Mouse (Mus musculus) gastrocnemius, postnatal 4 days (tissue): ENCODE data around the gene Ptprb. TPM values are rescaled to one million over a fixed set of nuclear protein-coding genes. Genes with fewer than 3 reads are reported as not detected.
A peak's percentile ranks its signal among the peaks of the same experiment; 100 is the strongest.

Experiments used
- DNase-seq, 2 experiments: peaks; one replicate each; pipeline ENCODE4 v3.0.0; 2021 to 2022; ENCODE audit warnings: low spot score in 2 of 2, mixed read lengths in 2 of 2
- total RNA-seq, 2 experiments: library from RNA; stranded (reverse); gene quantifications; 2 replicates each; pipeline ENCODE4 v1.2.3; 2021

The Ptprb gene
- total RNA-seq, 2 experiments from 2014 or later: 30.6 to 33.2 TPM

DNA sequence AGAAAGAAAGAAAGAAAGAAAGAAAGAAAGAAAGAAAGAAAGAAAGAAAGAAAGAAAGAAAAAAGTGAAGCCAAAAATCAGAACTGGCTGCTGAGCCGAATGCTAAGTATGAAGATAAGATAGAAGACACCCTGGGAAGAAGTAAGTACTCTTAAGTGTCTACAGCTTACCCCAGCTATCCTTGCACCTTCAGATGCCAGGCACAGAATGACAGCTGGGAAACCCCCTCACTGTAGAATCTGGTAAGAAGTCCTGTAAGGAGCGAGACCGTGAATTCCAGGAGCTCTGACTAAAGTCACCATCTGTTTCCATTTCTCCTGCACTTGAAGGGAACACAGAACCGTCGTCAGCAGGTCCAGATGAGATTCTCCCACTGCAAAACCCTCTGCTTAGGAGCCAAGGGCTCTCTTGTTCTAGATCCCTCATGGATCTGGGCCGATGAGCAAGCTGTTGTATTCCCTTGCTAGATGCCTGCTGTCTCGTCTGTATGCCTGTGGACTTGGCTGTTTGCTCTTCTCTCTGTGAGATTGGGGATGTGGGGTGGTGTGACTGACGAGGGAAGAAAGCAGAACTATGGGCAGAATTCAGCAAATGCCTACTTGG lies 15.9 kb downstream of the Ptprb start:
- no peak for DNase-seq

DNA sequence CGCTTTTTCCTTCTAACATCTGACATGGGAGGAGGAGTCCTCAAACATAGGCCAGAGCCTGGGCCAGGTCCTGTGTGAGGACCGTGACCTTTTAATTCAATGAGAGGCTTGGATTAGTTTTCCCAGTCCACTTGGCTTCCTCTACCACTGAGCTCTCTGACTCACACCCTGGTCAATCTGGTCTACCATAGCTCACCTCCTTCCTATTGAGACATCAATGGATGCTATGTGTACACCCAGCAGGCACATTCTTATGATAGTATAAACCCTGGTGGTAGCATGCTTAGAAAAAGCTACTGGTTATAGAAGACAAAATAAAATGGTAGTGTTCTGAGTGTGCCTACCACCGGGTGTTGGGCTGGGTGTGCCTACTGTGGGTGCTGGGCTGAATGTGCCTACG lies 21.1 kb downstream of the Ptprb start:
- DNase-seq: no peak

DNA sequence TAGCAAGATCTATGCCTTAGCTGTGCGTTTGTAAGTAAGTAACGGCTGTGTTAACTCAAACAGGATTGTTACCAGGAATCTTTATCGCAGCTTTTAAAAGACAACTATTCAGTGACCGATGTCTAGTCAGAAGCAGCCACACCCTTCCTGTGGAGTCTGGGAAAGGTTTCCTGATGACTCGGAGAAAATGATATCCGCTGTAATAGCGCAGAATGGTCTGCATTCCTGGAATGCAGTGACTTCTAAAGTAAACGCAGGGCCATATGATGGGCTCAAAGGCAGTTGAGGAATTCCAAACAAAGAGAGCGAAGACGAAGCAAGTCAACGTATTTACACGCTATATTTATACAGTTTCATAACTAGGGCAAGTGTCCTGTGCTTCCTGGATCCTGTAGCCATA lies 22.5 kb downstream of the Ptprb start:
- no peak for DNase-seq

DNA sequence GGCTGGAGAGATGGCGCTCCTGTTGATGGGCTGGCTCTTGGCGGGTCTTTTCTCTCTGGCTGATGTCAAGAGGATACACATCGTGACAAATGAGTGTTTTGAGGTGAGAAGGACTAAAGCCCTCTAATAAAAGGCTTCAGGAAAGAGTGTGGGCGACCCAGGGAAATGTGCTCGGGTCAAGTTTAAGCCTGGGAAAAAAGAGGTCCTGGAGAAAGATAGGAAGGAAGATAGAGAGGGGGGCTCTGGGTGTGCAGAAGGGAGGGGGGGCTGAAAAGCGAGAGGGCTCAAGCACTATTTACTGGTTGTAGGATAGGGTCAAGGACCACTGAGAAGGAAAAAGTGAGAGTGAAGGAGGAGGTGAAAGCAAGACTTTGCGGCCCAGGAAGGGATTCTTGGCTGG lies 25.5 kb downstream of the Ptprb start:
- DNase-seq: no peak

DNA sequence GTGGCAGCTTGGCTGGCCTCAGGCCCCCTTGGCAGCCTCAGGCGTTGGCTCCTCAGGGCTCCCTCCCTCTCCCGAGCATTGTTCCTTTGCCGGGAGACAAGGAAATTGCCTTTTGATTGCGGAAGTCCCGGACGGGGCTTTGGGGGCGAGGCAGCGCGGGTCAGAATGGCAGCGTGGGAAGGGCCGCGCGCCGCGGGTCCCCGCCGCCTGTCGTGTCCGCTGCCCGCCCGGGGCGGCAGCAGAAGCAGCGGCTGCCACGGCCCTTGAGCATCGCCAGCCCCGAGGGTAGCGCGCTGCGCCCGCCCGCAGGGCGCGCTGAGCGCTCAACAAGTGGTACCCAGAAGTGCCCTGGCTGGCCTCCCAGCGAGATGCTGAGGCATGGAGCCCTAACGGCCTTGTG lies 25.9 kb downstream of the Ptprb start:
- DNase-seq: peak in 1 of 2 experiments; percentile 16

DNA sequence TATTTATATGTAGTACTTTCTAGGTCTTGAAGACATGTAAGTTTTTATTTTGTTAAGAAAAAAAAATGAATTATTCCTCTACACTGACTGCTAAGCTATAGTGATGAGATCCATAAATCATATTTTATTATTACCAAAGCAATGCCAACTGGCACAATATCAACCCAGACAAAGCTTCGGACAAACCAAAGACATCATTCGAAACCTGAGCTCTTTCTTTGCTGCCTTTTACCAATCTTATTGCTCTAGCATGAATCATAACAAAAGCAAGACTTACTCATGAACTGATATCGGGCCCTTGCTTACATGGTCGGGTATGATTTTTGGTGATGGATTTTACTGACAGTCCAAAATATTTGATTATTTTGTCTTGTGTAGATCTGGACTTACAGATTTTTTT lies 29.0 kb downstream of the Ptprb start:
- no peak for DNase-seq

DNA sequence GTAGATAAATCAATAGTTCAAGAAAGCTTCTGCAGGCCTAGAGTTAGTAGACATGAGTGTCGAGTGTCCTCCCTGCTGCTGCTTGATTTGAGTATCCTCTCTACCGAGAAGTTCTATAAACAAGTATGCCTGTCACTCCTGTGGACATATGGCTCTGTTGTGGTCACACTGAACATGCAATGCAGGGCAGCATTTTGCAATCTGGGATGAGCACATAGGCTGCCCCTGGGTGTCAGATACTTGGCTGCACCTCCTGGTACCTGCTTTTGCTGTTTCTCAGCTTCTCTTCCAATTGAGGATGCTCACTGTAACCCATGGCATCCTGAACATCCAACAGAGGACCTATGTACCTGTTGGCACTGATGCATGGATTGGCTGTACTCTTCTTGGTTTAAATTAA lies 34.1 kb downstream of the Ptprb start:
- DNase-seq: no peak

DNA sequence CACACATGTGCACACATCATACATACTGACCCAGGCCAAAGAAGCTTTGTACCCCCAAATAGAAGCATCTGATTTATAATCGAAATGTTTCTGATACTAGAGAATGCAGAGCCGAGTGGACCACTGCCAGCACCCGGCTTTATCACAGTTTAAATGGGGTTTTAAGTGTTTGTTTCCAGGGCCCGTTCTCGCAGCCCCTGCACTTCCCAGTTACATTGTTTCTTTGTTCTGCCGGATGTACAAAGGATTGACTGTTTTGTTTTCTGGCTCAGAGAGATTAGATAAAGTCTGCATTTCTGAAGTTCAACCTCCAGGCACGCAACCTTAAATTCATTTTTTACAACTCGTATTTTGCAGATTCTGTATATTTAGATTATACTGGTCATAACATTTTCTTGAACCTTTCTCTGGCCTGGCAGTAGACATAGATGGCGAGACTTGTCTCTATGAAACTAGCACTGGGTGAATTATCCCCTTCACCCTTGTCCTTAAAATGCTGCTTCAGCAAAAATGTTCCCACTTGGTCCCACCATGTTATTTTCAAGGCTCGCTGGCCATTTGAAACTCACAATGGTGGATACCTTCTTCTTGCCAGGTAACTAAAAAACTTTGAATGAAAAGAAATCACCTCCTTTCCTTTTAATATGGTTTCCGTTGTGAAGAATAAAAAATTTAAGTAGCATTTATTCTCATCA lies 35.3 kb downstream of the Ptprb start:
- DNase-seq: no peak

DNA sequence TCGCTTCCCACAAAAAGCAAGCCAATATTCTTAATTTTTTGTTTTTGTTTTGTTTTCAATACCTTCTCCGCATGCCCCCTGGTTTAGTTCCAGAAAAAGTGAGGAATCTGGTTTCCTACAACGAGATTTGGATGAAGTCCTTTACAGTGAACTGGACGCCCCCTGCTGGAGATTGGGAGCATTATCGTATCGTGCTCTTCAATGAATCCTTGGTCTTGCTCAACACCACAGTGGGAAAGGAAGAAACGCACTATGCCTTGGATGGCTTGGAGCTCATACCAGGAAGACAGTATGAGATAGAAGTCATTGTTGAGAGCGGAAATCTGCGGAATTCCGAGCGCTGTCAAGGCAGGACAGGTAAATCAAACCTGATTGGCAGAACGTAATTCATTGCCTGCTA lies 43.9 kb downstream of the Ptprb start:
- peak; percentile 47 to 77 for DNase-seq

DNA sequence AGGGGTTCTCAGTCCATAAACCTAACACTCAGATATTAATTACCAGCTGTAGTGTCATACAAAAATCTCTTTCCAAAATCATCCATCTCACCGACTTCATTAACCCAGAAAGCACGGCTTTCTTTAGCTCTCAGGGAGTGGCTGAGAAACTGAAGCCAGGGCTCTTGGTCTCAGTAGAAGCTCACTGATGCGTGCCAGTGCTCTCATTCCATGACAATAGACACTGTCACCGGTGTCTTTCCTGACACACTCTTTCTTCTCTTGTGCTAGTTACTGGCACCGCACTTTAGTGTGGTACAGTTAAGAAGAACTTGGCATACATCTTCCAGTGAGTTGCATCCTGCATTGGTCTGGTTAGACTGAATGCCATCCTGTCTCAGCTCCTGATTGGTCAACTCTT lies 53.8 kb downstream of the Ptprb start:
- no peak for DNase-seq

DNA sequence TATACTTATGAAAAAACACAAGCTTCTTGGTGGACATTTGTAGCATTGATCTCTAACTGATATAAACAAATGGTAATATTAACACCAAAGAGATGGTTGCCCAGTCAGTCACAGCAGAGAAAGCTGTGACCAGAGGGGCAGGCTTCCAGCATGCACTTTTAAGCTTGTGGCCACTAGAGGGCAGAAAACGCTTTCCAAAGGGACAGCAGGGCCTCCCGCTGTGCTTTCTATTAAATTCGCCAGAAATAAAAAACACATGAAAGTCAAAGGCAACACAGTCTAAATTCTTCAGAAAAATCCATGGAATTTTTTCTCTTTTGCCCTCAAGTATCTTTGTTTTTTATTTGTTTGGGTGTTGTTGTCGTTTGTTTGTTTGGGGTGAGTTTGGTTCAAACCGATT lies 55.1 kb downstream of the Ptprb start:
- DNase-seq: peak; percentile 44 to 76

DNA sequence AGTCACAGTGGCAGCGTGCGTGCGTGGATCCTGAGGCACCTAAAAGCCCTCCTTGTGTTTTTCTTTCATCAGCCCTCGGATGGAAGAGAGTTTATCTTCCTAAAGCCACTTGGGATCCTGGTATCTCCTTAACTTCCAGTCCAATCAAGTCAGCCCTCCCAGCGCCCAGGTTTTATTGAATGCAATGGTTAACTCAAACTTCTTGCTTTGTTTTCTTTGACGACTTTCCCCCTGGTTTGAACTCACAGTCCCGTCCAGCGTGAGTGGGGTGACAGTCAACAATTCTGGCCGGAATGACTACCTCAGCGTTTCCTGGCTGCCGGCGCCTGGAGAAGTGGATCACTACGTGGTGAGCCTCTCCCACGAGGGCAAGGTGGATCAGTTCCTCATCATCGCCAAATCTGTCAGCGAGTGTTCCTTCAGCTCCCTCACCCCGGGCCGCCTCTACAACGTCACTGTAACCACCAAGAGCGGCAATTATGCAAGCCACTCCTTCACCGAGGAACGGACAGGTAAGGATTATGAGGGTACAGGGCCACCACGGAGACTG lies 55.7 kb downstream of the Ptprb start:
- no peak for DNase-seq

DNA sequence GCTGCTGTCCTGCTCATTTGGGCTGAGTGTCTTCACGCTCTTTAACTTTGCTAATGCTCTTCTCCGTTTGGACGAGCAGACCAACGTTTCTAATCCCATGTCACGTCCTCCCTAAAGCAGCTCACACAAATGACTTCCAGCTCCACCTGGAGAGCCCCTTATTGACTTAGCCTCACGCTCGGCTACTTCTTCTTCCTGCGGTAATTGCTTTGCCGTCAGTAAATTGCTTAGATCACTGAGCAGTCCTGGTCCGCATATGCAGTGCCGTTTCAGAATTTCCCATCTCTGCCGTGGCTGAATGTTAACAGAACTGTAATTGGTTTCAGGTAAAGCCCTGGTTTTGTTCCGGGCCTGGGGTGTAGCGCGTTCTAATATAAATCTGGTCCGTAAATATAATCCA lies 58.3 kb downstream of the Ptprb start:
- no peak for DNase-seq

DNA sequence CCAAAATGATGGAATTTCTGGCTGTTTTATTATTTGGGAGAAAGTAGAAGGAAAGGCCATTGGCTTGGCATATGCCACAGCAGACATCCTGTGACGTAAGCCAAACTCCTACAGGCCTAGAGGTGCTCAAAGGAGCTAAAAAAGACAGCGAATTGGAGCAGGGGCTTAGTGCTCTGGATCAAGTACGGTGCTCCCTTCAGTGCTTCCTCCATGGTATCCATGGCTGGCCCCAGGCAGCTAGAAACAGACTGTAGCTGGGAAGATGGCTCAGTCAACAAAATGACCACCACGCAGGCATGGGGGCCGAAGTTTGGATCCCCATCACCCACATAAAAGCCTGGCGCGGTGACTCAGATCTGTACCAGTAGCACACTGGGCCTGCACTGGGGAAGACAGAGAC lies 58.8 kb downstream of the Ptprb start:
- no peak for DNase-seq

DNA sequence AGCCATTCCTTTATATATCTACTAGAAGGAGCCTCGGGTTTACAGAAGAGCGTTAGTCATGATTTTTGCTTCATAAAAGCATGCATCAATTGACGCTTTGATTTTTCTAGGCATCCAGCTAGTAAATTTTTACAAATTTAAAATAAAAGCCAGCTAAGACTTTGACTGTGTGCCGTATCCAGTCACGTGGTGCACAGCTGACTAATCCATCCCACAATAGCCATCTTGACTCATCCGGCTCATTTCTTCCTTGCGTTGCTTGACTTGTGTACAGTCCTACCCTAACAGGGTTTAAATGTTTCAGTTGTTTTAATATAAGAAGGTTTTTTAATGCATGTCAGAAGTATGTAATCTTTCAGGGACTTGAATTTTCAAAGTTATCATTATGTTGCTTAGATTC lies 60.0 kb downstream of the Ptprb start:
- no peak for DNase-seq

DNA sequence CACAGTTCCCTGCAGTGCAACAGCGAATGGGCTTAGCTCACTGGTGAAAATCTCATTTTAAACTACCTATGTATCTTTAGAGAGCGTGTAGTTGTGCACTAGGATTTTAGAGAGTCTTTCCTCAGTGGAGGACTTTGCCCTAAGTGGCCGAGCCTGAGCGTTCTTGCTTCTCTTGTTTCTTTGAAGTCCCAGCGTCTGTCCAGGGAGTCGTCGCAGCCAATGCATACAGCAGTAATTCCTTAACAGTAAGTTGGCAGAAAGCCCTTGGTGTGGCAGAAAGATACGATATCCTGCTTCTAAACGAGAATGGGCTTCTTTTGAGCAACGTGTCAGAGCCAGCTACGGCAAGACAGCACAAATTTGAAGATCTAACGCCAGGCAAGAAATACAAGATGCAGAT lies 65.9 kb downstream of the Ptprb start:
- DNase-seq: no peak

DNA sequence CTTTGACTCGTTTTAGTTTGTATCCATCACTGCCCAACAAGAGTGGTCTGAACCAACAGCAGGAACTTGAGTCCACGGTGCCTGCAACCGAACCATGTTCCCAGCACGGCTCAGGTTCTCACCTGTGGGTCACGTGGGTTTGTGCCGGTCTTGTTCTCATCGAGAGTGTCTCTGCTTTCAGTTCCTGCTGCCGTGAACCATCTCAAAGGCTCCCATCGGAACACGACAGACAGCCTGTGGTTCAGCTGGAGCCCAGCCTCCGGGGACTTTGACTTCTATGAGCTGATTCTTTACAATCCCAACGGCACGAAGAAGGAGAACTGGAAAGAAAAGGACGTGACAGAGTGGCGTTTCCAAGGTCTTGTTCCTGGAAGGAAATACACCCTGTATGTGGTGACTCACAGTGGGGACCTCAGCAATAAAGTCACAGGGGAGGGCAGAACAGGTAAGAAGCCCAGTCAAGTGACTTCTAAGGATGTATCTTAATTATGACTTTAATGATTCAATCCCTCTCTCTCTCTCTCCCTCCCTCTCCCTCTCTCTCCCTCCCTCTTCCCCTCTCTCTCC lies 71.4 kb downstream of the Ptprb start:
- no peak for DNase-seq

DNA sequence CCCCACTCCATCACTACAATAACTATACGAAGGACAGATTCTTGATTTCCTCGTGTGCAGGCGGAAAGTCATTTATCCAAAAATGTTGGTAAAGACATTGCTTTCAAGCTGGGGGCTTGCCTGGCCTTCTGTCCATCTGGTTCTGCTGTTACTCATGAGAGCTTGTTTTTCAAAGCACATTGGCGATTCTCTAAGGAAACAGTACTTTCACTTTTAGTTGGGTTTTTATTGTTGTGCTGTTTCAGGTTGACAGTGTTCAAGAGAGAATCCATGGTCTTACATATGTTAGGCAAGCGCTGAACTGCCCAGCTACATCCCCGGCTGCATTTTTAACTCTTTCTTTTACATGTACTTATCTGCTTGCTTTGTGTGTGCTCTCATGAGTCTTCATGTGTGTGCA lies 73.7 kb downstream of the Ptprb start:
- DNase-seq: no peak

DNA sequence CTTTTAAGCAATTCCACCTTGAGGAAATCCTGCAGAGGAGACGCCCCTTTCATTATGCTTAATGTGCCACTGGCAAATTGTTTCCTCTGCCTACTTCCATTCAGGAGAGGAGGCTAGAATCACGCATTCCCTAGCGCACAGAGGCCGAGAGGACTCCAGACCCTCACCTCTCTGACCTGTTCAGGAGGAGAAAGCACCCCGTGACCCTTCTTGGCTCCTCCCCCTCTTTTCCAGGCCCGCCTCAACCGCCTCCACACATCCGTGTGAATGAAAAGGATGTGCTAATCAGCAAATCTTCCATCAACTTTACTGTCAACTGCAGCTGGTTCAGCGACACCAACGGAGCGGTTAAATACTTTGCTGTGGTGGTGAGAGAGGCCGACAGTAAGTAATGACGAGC lies 75.2 kb downstream of the Ptprb start:
- DNase-seq: no peak

DNA sequence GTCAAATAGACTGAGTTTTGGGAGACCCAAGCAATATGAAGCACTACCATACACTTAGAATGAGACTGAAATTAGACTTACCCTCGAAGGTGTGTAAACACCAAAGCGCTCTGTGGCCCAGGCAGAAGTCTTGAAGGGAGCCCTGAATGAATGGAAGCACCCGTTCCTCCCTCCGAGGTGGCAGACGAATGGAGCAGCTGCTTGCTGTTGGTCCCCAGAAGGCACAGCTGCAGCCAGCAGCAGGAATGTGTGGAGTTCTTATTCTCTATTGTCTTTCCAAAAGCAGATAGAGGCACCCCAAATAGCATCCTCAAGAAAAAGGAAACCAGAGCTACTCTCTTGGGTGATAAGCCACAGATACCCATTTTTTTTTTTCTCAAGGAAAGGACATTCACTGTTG lies 79.0 kb downstream of the Ptprb start:
- DNase-seq: no peak

DNA sequence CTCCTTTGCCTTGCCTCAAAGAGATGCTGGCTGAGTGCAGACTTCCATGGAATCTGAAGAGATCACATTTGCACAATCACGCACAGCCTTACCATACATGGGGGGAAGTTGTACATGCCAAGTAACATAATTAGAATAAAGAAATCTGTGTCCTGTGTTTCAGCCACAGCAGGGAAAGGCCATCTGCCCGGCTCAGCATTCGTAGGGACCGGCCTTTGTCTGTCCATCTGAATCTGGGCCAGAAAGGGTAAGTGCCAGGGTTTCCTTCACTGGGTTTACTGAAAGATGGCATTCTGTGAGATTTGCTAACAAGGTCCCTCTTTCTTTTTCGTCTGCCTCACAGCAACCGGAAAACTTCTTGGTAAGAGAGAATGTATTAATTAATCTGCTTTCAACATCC lies 86.9 kb downstream of the Ptprb start:
- no peak for DNase-seq

DNA sequence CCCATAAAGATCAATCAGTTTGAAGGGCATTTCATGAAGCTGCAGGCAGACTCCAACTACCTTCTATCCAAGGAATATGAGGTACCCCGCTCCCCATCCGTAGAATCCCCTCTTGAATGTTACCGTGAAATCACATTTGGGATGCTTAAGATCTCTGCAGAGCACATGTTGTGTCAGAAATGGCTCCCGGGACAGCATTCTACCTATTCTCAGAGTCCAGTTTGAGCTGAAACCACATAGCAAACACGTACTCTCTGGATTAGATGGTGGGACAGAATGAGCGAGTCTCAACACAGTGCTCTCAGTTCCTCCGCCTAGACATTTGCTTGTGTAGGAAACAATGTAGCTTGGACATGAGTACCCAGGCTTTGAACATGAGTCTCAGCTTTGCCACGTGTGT lies 87.3 kb downstream of the Ptprb start:
- no peak for DNase-seq

DNA sequence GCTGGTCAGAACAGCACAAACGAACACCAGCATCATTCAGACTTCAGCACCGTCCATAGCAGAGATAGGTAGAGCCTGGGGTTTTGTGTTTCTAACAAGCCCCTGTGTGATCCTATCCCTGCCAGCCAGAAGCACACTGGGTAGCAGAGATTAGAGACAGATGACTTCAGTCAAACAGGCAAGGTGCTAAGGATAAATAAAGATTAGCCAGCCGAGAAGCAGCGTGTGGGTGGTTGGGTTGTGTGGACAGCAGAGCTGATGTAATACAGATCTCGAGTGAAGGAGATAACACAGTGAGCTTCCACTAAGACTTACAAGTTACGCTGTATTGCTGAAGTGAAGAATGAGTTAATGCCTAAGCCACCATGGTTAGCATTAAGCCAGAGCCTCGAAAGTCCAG lies 89.4 kb downstream of the Ptprb start:
- DNase-seq: no peak
